Mouse (Mus musculus) neural tube, embryonic 11.5 days (tissue): ENCODE data around the gene Gm20388. TPM values are rescaled to one million over a fixed set of nuclear protein-coding genes. Genes with fewer than 3 reads are reported as not detected.

Experiments used
- ATAC-seq: fragments of 200-750 bp; cut with Nextera tagmentation; 2 replicates; pipeline ENCODE4 v1.8.0; 2017; ENCODE audit warnings: moderate number of reproducible peaks, mild to moderate bottlenecking, moderate TSS enrichment, moderate library complexity; ENCODE audit not compliant: insufficient read depth, low FRiP score, low TSS enrichment
- DNase-seq: peaks from one replicate; pipeline ENCODE4 v3.0.0-alpha.2; 2015; ENCODE audit warnings: low spot score
- H3K27ac ChIP-seq: fragments of 300-500 bp; sonication (generic); 2 replicates; pipeline ENCODE4 v1.5.1; 2014; ENCODE audit warnings: low read depth, mild to moderate bottlenecking, low read length
- H3K27me3 ChIP-seq: fragments of 300-500 bp; sonication (generic); 2 replicates; pipeline ENCODE4 v1.6.1; 2014; ENCODE audit warnings: mild to moderate bottlenecking, low read length, mixed read lengths; ENCODE audit not compliant: control insufficient read depth, insufficient read depth
- H3K36me3 ChIP-seq: fragments of 300-500 bp; sonication (generic); 2 replicates; pipeline ENCODE4 v1.6.1; 2014; ENCODE audit warnings: mild to moderate bottlenecking, low read length, moderate library complexity, mixed read lengths; ENCODE audit not compliant: control insufficient read depth, insufficient read depth
- H3K4me1 ChIP-seq: fragments of 300-500 bp; sonication (generic); 2 replicates; pipeline ENCODE4 v1.6.1; 2014; ENCODE audit warnings: low read length, mixed read lengths; ENCODE audit not compliant: control insufficient read depth, insufficient read depth
- H3K4me2 ChIP-seq: fragments of 300-500 bp; sonication (generic); 2 replicates; pipeline ENCODE4 v1.6.1; 2014; ENCODE audit warnings: low read depth, mild to moderate bottlenecking, moderate library complexity
- H3K4me3 ChIP-seq: fragments of 300-500 bp; sonication (generic); 2 replicates; pipeline ENCODE4 v1.5.1; 2014; ENCODE audit warnings: low read depth, low read length
- H3K9ac ChIP-seq: fragments of 300-500 bp; sonication (generic); 2 replicates; pipeline ENCODE4 v1.6.1; 2014; ENCODE audit warnings: mild to moderate bottlenecking, low read length
- H3K9me3 ChIP-seq: fragments of 300-500 bp; sonication (generic); 2 replicates; pipeline ENCODE4 v1.6.1; 2016; ENCODE audit warnings: low read length; ENCODE audit not compliant: control insufficient read depth
- WGBS: fragments of 180-500 bp; shearing (Covaris S2); extraction: QIAGEN DNeasy Blood & Tissue Kit; methylation state at CpG from one replicate; pipeline ENCODE4 v1.1.7; 2014; 5-methylcytosine and 5-hydroxymethylcytosine counted together
- polyA plus RNA-seq: library from polyadenylated mRNA; unstranded; fragments of >200 nt; fragmentation: Nextera tagmentation; extraction: Ambion mirVana; gene quantifications from 2 replicates; pipeline ENCODE4 v1.2.1, GENCODE M21; 2014

Gene Gm20388
- polyA plus RNA-seq, 1 experiment from 2014 or later: not detected

DNA sequence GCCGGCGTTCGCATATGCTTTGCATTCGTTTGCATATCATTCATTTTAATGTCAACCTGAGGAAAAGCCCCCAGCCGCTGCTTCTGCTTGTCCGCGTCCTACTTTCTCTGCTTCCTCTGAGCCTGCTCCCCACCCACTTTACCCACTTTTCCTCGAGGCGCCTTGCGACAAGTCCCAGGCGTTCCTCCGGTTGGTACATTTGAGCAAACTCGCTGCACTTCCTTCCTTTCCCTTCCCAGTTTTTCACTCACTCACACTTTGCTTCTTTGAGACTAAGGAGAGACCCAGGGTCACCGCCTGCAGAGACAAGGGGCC, 2768.2 kb downstream of the Gm20388 start:
- Histone ChIP-seq H3K9ac (no peak overlapping the region), H3K4me2 (peak overlapping the region; percentile 92), H3K4me3 (peak overlapping the region; percentile 74), H3K9me3 (no peaks in the 10 kb centered on the region), H3K36me3 (no peaks in the 10 kb centered on the region), H3K27ac (peak overlapping the region; percentile 69; the same call in 1 of the 2 replicates), H3K27me3 (peaks cover 36% of the 10 kb centered on the region), H3K4me1 (peaks cover 10% of the 10 kb centered on the region; the same call in 1 of the 2 replicates)
- DNase-seq (no peak), ATAC-seq (no peak; the same call in 1 of the 2 replicates)
- WGBS: 2% methylated on average over 14 of the region's 14 CpGs

DNA sequence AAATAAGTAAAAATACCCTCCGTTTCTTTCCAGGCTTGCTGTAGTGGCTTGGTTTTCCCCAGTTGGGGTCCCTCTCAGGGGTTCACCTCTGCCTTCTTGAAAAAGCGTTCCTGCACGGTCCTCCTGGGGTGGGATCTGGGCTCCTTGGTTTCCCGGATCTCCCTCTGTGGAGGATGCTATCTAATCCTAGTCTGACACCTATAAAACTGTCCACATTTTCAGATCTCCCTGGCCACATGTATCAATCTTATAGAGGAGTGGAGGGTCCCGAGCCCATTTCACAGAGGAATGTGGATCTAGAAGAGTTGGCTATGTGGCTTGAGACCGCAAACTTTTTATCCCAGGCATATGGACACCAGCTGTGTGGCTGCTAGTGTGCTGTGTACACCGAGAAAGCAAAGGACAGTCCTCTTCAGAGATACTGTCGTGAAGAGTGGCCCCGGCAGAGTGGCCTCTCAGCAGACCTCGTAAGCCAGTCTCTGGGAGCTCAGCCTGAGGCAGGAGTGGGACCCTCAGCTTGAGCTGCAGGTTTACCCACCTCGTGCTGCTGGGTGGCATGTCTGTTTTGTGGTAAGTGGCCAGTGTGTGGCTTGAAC, 2768.8 kb downstream of the Gm20388 start:
- DNase-seq (no peak), ATAC-seq (no peak)
- no peak overlapping the region for H3K4me3 ChIP-seq
- no peak overlapping the region for H3K27ac ChIP-seq
- H3K9ac ChIP-seq: no peak overlapping the region
- H3K27me3 ChIP-seq: peaks cover 36% of the 10 kb centered on the region
- H3K4me1 ChIP-seq: peaks cover 10% of the 10 kb centered on the region; the same call in 1 of the 2 replicates
- peak overlapping the region; percentile 92 for H3K4me2 ChIP-seq
- WGBS: 24% methylated on average over 11 of the region's 11 CpGs
- H3K36me3 ChIP-seq: no peaks in the 10 kb centered on the region
- H3K9me3 ChIP-seq: no peaks in the 10 kb centered on the region

DNA sequence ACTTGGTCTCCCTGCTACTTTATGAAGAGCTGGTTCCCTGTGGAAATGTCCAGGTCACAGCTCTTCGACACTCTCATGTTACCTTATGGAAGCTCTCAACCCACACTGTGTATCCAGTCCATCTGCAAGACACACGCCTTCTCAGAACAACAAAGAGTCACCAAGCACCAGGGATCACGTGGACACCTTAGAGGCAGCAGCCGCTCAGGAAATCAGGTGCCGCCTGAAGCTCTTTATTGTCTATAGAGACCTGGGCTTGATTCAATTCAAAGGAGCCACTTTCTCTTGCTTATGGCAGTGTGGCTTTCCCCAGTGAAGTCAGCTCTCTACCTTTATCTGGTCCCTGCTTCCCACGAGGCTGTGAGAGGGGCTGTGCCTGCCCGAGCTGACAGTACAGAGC, 2769.5 kb downstream of the Gm20388 start:
- DNase-seq (no peak), ATAC-seq (no peak)
- Histone ChIP-seq H3K9me3 (no peaks in the 10 kb centered on the region), H3K27ac (no peak overlapping the region), H3K9ac (no peak overlapping the region), H3K27me3 (peaks cover 36% of the 10 kb centered on the region), H3K36me3 (no peaks in the 10 kb centered on the region), H3K4me2 (no peak overlapping the region), H3K4me1 (peaks cover 10% of the 10 kb centered on the region; the same call in 1 of the 2 replicates), H3K4me3 (no peak overlapping the region)
- 41% methylated on average over 7 of the region's 7 CpGs for WGBS

DNA sequence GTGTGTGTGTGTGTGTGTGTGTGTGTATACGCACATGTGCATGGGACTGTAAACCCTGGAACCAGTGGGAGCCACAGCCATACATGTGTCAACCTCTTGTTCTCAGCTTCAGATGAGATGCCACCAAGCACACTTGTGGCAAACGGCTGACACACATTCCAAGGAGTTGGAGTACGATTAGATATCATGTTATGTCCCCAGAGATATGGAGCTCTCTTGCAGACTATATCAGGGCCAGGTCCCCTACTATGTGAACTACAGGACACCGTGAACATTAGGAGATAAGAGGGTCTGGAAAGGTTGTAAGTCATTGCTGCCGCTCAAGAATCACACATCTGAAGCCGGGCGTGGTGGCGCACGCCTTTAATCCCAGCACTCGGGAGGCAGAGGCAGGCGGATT, 2772.2 kb downstream of the Gm20388 start:
- Histone ChIP-seq H3K27me3 (peaks cover 20% of the 10 kb centered on the region), H3K4me1 (peaks cover 8% of the 10 kb centered on the region; the same call in 1 of the 2 replicates), H3K9ac (no peak overlapping the region), H3K4me3 (no peak overlapping the region), H3K27ac (no peak overlapping the region), H3K4me2 (no peak overlapping the region), H3K36me3 (no peaks in the 10 kb centered on the region), H3K9me3 (no peaks in the 10 kb centered on the region)
- no peak for ATAC-seq
- 91% methylated on average over 11 of the region's 11 CpGs for WGBS
- no peak for DNase-seq

DNA sequence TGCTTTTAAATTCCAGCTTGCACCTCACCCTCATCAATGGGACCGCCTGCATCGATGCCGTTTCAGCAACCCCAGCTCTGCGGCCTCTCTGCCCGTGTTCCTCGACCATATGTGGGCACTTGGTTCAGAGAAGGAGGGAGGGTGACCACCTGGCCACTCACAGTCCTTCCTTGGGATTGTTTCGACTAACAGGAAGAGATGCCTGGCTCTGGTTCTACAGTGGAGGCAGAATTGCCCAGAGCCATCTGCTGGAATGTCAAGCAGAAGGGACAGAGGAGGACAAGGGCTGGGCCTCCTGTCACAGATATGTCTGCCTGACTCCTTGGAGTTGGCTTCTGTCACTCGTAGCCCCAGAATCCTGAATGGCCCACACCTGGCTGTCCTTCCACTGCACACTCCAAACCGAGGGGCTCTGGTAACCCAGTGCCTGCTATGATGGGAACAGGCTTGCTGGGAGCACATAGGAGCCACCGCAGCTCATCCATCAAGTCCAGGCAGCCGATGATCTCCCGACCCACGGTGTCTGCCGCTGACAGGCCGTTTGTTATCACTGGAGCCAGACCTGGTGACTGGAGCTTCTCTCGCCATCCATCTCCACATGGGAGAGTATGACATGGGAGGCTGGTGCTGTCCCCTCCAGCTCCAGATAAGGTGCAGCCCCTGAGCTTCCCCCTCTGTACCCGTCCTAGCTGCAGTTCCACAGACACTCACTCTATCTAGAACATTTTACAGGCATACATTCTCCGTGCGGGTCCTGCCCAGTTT, 2774.6 kb downstream of the Gm20388 start:
- Histone ChIP-seq H3K4me1 (0 out of 2 replicates have a peak, but pooled peaks cover 2% of the 10 kb centered on the region), H3K36me3 (no peaks in the 10 kb centered on the region), H3K9ac (no peak overlapping the region), H3K27me3 (peaks cover 5% of the 10 kb centered on the region), H3K4me2 (no peak overlapping the region), H3K4me3 (no peak overlapping the region), H3K9me3 (no peaks in the 10 kb centered on the region), H3K27ac (no peak overlapping the region)
- ATAC-seq: no peak
- 63% methylated on average over 19 of the region's 19 CpGs for WGBS
- DNase-seq: no peak

DNA sequence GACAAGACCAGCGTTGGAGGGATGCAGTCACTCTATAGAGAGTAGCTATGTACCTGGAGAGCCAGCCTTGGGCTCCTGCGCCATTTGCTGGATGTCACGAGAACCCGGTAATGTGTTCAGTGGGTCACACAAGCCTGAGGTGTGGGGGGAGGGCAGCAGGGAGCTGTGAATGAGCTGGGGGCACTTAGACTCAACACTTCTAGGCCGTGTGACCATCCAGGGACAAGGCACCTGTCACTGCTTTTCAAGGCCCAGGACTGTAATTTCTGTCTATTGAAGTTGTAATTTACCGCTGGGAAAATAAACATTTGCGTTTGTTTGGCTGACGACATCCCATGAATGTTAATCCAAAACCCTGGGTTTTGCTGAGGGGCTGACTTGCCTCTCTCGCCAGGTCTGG, 2776.2 kb downstream of the Gm20388 start:
- no peaks in the 10 kb centered on the region for H3K9me3 ChIP-seq
- H3K4me3 ChIP-seq: no peak overlapping the region
- ATAC-seq (no peak), DNase-seq (no peak)
- 70% methylated on average over 9 of the region's 9 CpGs for WGBS
- H3K9ac ChIP-seq: no peak overlapping the region
- no peak overlapping the region for H3K4me2 ChIP-seq
- no peaks in the 10 kb centered on the region for H3K27me3 ChIP-seq
- no peak overlapping the region for H3K27ac ChIP-seq
- no peaks in the 10 kb centered on the region for H3K36me3 ChIP-seq
- no peaks in the 10 kb centered on the region for H3K4me1 ChIP-seq

DNA sequence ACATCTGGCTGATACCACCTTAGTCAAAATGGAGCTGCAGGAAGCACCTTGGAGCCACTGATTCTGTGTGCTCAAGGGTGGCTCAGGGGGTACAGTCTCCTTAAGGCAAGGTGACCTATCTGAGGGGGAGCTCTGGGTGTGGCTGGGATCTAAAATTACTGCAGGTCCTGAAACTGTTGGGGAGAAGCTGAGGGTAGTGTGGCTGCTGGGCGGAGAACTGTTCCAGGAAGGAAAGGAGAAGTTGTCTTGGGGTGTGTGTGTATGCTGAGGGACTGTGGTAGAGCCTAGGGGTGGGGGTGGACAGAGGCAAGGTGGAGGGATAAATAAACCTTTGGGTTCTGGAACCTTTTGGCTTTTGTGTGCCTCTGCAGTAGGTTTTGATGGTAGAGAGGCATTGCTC, 2778.7 kb downstream of the Gm20388 start:
- no peaks in the 10 kb centered on the region for H3K4me1 ChIP-seq
- H3K4me3 ChIP-seq: no peak overlapping the region
- no peak overlapping the region for H3K9ac ChIP-seq
- ATAC-seq (no peak), DNase-seq (no peak)
- H3K27ac ChIP-seq: no peak overlapping the region
- H3K36me3 ChIP-seq: no peaks in the 10 kb centered on the region
- H3K27me3 ChIP-seq: no peaks in the 10 kb centered on the region
- no peak overlapping the region for H3K4me2 ChIP-seq
- H3K9me3 ChIP-seq: no peaks in the 10 kb centered on the region
- WGBS: 54% methylated on average over 1 of the region's 1 CpGs

DNA sequence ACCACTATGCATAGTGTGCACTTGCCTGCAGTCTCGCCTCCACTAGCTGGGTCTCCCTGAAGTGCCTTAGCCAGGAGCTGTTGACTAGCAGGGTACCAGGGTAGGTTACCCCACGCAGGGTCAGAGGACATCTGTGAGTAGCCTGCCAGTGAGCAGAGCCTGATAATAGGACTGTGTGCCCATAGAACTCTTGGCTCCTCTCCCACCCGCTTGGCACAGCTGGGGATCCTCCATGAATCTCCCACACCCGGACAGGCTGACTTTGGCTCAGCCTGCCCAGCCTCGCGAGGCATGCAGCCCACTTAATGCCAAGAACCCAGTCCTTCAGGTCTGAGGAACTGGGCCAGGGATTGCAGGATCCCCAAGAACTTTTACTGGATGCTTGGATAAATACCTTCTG, 2780.4 kb downstream of the Gm20388 start:
- WGBS: 86% methylated on average over 6 of the region's 6 CpGs
- ATAC-seq: no peak

DNA sequence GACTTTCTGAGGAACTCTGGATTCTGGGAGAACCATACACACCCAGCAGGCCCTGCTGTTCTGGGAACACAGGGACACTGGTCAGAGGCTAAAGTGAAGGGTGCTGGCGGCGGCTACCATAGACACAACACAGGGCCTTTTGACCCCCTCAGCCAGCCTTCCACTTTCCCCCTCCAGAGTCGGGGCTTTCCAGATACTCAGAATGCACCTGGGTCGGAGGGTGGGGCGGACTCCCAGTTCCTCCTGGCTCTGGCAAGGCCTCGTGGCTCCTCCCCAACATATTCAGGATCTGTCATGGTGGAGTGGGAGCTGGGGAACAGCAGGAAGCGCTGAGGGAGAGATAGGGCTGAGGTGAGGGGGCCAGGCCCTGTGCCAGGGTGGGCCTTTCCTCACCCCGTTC, 2781.5 kb downstream of the Gm20388 start:
- 79% methylated on average over 8 of the region's 8 CpGs for WGBS
- ATAC-seq: no peak
- Histone ChIP-seq H3K9ac (no peak overlapping the region), H3K4me1 (no peaks in the 10 kb centered on the region), H3K4me3 (no peak overlapping the region), H3K27ac (no peak overlapping the region), H3K27me3 (no peaks in the 10 kb centered on the region), H3K9me3 (no peaks in the 10 kb centered on the region), H3K36me3 (no peaks in the 10 kb centered on the region), H3K4me2 (no peak overlapping the region)
- no peak for DNase-seq

More for the DNA sequence above, 2780.4 kb downstream of the Gm20388 start:
- H3K4me1 ChIP-seq: no peaks in the 10 kb centered on the region
- H3K27ac ChIP-seq: no peak overlapping the region
- no peaks in the 10 kb centered on the region for H3K27me3 ChIP-seq
- H3K4me2 ChIP-seq: no peak overlapping the region
- DNase-seq: no peak
- no peaks in the 10 kb centered on the region for H3K9me3 ChIP-seq
- H3K36me3 ChIP-seq: no peaks in the 10 kb centered on the region
- H3K9ac ChIP-seq: no peak overlapping the region
- H3K4me3 ChIP-seq: no peak overlapping the region
